Mouse (Mus musculus): Measurements from ENCODE around the gene Elavl2.
"Not testable (repeated sequence)": the region's sequence is repeated elsewhere in the genome, so short reads cannot be mapped to it uniquely, and the experiment has no call there.

Gene Elavl2

GRCm38 (mm10) chr4:91334177-91334576 lies 66.4 kb downstream of the Elavl2 start:
- DNase-seq (ENCODE audit: low read depth, low spot score): no peak

GRCm38 (mm10) chr4:91310801-91311200 lies 89.8 kb downstream of the Elavl2 start:
- no peak for DNase-seq (ENCODE audit: low read depth, low spot score)

- no peak for DNase-seq (ENCODE audit: low read depth, low spot score)
Measured at GRCm38 (mm10) chr4:91297706-91298105, 102.9 kb downstream of the Elavl2 start.

GRCm38 (mm10) chr4:91295317-91295716 lies 105.3 kb downstream of the Elavl2 start:
- DNase-seq (ENCODE audit: low read depth, low spot score): no peak

GRCm38 (mm10) chr4:91291526-91291925 lies 109.1 kb downstream of the Elavl2 start:
- DNase-seq (ENCODE audit: low read depth, low spot score): no peak

- DNase-seq (ENCODE audit: low read depth, low spot score): no peak
Measured at GRCm38 (mm10) chr4:91290373-91290772, 110.2 kb downstream of the Elavl2 start.

- no peak for DNase-seq (ENCODE audit: low read depth, low spot score)
Measured at GRCm38 (mm10) chr4:91289151-91289550, 111.4 kb downstream of the Elavl2 start.

GRCm38 (mm10) chr4:91268390-91268789 lies 132.2 kb downstream of the Elavl2 start:
- no peak for DNase-seq (ENCODE audit: low read depth, low spot score)

- DNase-seq (ENCODE audit: low read depth, low spot score): no peak
Measured at GRCm38 (mm10) chr4:91263733-91264440, 136.7 kb downstream of the Elavl2 start.

- no peak for DNase-seq (ENCODE audit: low read depth, low spot score)
Measured at GRCm38 (mm10) chr4:91262839-91263238, 137.7 kb downstream of the Elavl2 start.

GRCm38 (mm10) chr4:91260622-91261021 lies 140.0 kb downstream of the Elavl2 start:
- no peak for DNase-seq (ENCODE audit: low read depth, low spot score)

GRCm38 (mm10) chr4:91248650-91249049 lies 151.9 kb downstream of the Elavl2 start:
- DNase-seq (ENCODE audit: low read depth, low spot score): no peak

GRCm38 (mm10) chr4:91245136-91245535 lies 155.4 kb downstream of the Elavl2 start:
- not testable (repeated sequence) for DNase-seq (ENCODE audit: low read depth, low spot score)

GRCm38 (mm10) chr4:91244554-91244953 lies 156.0 kb downstream of the Elavl2 start:
- DNase-seq (ENCODE audit: low read depth, low spot score): no peak

GRCm38 (mm10) chr4:91243896-91244295 lies 156.7 kb downstream of the Elavl2 start:
- DNase-seq (ENCODE audit: low read depth, low spot score): no peak

GRCm38 (mm10) chr4:91238739-91239485 lies 161.7 kb downstream of the Elavl2 start:
- DNase-seq (ENCODE audit: low read depth, low spot score): no peak

- no peak for DNase-seq (ENCODE audit: low read depth, low spot score)
Measured at GRCm38 (mm10) chr4:91236976-91237375, 163.6 kb downstream of the Elavl2 start.

- no peak for DNase-seq (ENCODE audit: low read depth, low spot score)
Measured at GRCm38 (mm10) chr4:91234941-91235340, 165.6 kb downstream of the Elavl2 start.

- no peak for DNase-seq (ENCODE audit: low read depth, low spot score)
Measured at GRCm38 (mm10) chr4:91233599-91233998, 167.0 kb downstream of the Elavl2 start.

GRCm38 (mm10) chr4:91230439-91230863 lies 170.1 kb downstream of the Elavl2 start:
- no peak for DNase-seq (ENCODE audit: low read depth, low spot score)

GRCm38 (mm10) chr4:91228341-91228740 lies 172.2 kb downstream of the Elavl2 start:
- DNase-seq (ENCODE audit: low read depth, low spot score): no peak

- DNase-seq (ENCODE audit: low read depth, low spot score): no peak
Measured at GRCm38 (mm10) chr4:91223811-91224210, 176.8 kb downstream of the Elavl2 start.

GRCm38 (mm10) chr4:91219322-91219721 lies 181.3 kb downstream of the Elavl2 start:
- no peak for DNase-seq (ENCODE audit: low read depth, low spot score)

Measured in embryo, embryonic 11.5 days (tissue).